Mouse (Mus musculus) lung, embryonic 14.5 days (tissue): ENCODE measurements at regions not wholly inside any gene's neighbourhood (a gene's known extent, or its start where the extent isn't known, plus 50 kb on each side); places are given as distances from the start of the nearest gene placed in this dataset.

Experiments used
- ATAC-seq: fragments of 200-750 bp; cut with Nextera tagmentation; 2 replicates; pipeline ENCODE4 v1.8.0; 2017; ENCODE audit warnings: mild to moderate bottlenecking, moderate TSS enrichment, moderate library complexity; ENCODE audit not compliant: insufficient read depth
- DNase-seq: peaks from one replicate; pipeline ENCODE4 v3.0.0-alpha.2; 2015
- H3K27ac ChIP-seq: fragments of 300-500 bp; sonication (generic); 2 replicates; pipeline ENCODE4 v1.5.1; 2014; ENCODE audit warnings: low read depth, mild to moderate bottlenecking, moderate library complexity
- H3K27me3 ChIP-seq: fragments of 300-500 bp; sonication (generic); 2 replicates; pipeline ENCODE4 v1.6.1; 2014; ENCODE audit warnings: low read length, control low read depth; ENCODE audit not compliant: insufficient read depth
- H3K36me3 ChIP-seq: fragments of 300-500 bp; sonication (generic); 2 replicates; pipeline ENCODE4 v1.6.1; 2014; ENCODE audit warnings: control low read depth; ENCODE audit not compliant: insufficient read depth
- H3K4me1 ChIP-seq: fragments of 300-500 bp; sonication (generic); 2 replicates; pipeline ENCODE4 v1.6.1; 2014; ENCODE audit warnings: antibody characterized with exemption, control low read depth; ENCODE audit not compliant: insufficient read depth
- H3K4me2 ChIP-seq: fragments of 300-500 bp; sonication (generic); 2 replicates; pipeline ENCODE4 v1.6.1; 2014; ENCODE audit warnings: mild to moderate bottlenecking
- H3K4me3 ChIP-seq: fragments of 300-500 bp; sonication (generic); 2 replicates; pipeline ENCODE4 v1.5.1; 2014; ENCODE audit warnings: low read depth, low read length
- H3K9ac ChIP-seq: fragments of 300-500 bp; sonication (generic); 2 replicates; pipeline ENCODE4 v1.6.1; 2014
- H3K9me3 ChIP-seq: fragments of 300-500 bp; sonication (generic); 2 replicates; pipeline ENCODE4 v1.6.1; 2016; ENCODE audit warnings: low read depth, low read length, control low read depth
- CTCF ChIP-seq: IDR thresholded peaks from 2 replicates; pipeline ENCODE4 v1.5.1; 2016; ENCODE audit warnings: antibody characterized with exemption, low read depth
- WGBS: fragments of 180-500 bp; shearing (Covaris S2); extraction: QIAGEN DNeasy Blood & Tissue Kit; methylation state at CpG from one replicate; pipeline ENCODE4 v1.1.7; 2014; 5-methylcytosine and 5-hydroxymethylcytosine counted together

DNA sequence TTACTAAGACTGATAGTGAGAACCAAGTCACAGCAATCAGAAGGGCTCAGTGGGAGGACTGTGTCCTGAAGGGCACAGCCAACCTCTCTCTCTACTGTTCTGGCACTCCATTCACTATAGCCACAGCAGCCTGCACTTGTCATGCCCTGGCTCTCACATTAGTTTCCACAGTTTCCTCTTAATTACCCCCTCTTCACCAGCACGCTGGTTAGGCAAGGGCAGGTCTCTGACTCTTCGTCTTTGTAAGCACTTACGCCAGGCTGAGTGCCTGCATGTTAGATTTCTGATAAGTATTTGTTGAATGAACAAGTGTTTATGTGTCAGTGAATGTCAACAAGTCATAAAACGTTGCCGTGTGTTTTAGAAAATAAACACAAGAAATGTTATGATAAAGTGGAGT is 116.2 kb upstream of the Lrig1 start:
- no peaks in the 10 kb centered on the region; the same call in 1 of the 2 replicates for H3K27me3 ChIP-seq
- H3K9ac ChIP-seq, result no peak overlapping the region
- no peak overlapping the region for H3K27ac ChIP-seq
- no peak overlapping the region for H3K4me2 ChIP-seq
- H3K36me3 ChIP-seq, result no peaks in the 10 kb centered on the region
- H3K4me3 ChIP-seq, result no peak overlapping the region
- no peak for ATAC-seq
- H3K4me1 ChIP-seq, result peaks cover 3% of the 10 kb centered on the region; the same call in 1 of the 2 replicates
- WGBS, result 18% methylated on average over 5 of the region's 5 CpGs
- no peak for TF ChIP-seq CTCF
- no peaks in the 10 kb centered on the region for H3K9me3 ChIP-seq
- no peak for DNase-seq

- Histone ChIP-seq H3K36me3 (no peaks in the 10 kb centered on the region), H3K9ac (no peak overlapping the region), H3K27me3 (no peaks in the 10 kb centered on the region; the same call in none of the 2 replicates), H3K9me3 (no peaks in the 10 kb centered on the region), H3K27ac (no peak overlapping the region), H3K4me2 (no peak overlapping the region), H3K4me3 (no peak overlapping the region), H3K4me1 (peaks cover 3% of the 10 kb centered on the region; the same call in 1 of the 2 replicates)
- no peak for TF ChIP-seq CTCF
- ATAC-seq (no peak), DNase-seq (no peak)
- 36% methylated on average over 3 of the region's 3 CpGs for WGBS
These were observed 114.8 kb upstream of the Lrig1 start for GRCm38 (mm10) chr6:94814711-94815110.

DNA sequence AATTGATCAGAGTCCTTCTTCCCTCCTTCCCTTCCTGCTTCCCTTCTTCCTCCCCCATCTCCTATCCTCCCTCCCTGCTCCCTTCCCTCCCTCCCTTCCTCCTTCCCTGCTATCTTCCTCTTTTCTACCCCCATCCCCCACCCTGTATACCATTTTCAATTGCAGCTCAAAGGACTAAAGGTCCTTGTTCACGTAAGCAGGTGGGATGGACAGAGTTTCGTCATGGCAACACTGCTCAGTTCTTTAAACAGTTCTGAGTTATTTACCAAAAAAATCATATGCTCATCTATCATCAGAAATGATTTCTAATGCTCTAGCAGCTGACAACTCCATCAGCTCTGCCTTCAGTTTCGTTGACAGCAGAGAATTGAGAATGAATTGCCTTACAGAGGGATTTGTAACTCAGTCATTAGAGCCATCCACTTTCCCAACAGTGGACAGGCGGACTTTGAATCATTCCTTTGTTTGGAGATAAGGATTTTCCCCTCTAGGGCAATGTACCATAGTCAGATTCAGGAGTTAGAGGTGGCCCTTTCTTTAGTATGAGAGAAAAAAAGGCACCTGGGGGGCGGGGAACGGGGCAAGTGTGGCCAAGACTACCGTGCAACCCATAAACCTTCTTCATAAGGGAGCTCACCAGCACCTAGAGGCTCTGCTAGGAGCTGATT is 113.7 kb upstream of the Lrig1 start:
- 48% methylated on average over 7 of the region's 7 CpGs for WGBS
- no peak for DNase-seq
- no peaks in the 10 kb centered on the region; the same call in none of the 2 replicates for H3K27me3 ChIP-seq
- ATAC-seq, result no peak
- H3K4me3 ChIP-seq, result no peak overlapping the region
- H3K36me3 ChIP-seq, result no peaks in the 10 kb centered on the region
- H3K27ac ChIP-seq, result no peak overlapping the region
- H3K9me3 ChIP-seq, result no peaks in the 10 kb centered on the region
- H3K9ac ChIP-seq, result no peak overlapping the region
- H3K4me2 ChIP-seq, result no peak overlapping the region
- H3K4me1 ChIP-seq, result no peaks in the 10 kb centered on the region; the same call in 1 of the 2 replicates
- TF ChIP-seq CTCF, result no peak

DNA sequence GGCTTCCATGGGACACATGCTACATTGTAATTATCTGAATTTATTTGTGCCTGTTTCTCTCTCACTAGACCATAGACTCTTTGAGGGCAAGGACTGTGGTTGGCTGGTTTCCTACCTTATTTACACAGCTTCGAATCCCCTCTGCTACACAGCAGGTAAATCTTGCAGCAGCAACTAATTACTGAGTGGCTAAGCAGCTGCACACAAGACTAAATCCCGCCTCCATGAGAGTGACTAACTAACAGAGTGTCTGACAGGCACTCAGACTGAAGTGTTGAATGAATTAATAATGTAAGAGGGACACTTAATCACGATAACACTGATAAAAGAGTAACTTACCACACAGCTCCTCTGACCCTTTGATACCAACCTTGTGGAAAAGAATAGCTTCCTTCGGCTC is 111.9 kb upstream of the Lrig1 start:
- H3K4me1 ChIP-seq, result no peaks in the 10 kb centered on the region
- H3K9ac ChIP-seq, result no peak overlapping the region
- TF ChIP-seq CTCF, result no peak
- WGBS, result 20% methylated on average over 4 of the region's 4 CpGs
- ATAC-seq (no peak), DNase-seq (no peak)
- H3K9me3 ChIP-seq, result no peaks in the 10 kb centered on the region
- no peak overlapping the region for H3K27ac ChIP-seq
- H3K36me3 ChIP-seq, result no peaks in the 10 kb centered on the region
- H3K4me2 ChIP-seq, result no peak overlapping the region
- no peak overlapping the region for H3K4me3 ChIP-seq
- H3K27me3 ChIP-seq, result no peaks in the 10 kb centered on the region; the same call in 1 of the 2 replicates

DNA sequence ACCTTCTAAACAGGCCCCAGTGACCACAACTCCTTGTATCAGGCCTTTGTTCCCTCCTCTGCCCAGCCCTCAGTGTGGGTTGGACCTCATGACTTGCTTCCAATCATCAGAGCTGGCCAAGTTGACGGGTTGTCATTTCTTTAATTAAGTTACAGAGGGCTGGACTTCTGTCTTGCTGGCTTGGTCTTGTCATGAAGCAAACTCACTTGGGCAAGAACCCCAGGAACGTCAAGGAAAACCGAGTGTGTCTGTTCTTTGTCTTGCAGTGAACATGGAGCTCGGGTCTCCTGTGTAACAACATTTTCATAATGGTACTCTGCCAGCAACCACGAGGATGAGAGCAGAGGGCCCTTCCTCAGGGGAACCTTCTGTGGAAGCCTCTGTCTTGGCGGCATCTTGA is 107.3 kb upstream of the Lrig1 start:
- ATAC-seq, result no peak
- TF ChIP-seq CTCF, result no peak
- 76% methylated on average over 6 of the region's 6 CpGs for WGBS
- no peak overlapping the region for H3K4me3 ChIP-seq
- H3K4me1 ChIP-seq, result peaks cover 9% of the 10 kb centered on the region; the same call in 1 of the 2 replicates
- H3K9ac ChIP-seq, result no peak overlapping the region
- no peaks in the 10 kb centered on the region; the same call in 1 of the 2 replicates for H3K27me3 ChIP-seq
- H3K36me3 ChIP-seq, result no peaks in the 10 kb centered on the region
- H3K27ac ChIP-seq, result no peak overlapping the region
- DNase-seq, result no peak
- H3K9me3 ChIP-seq, result no peaks in the 10 kb centered on the region
- no peak overlapping the region for H3K4me2 ChIP-seq

GRCm38 (mm10) chr6:94806481-94807160 is 106.7 kb upstream of the Lrig1 start:
- no peak; the same call in 1 of the 2 replicates for ATAC-seq
- peaks cover 9% of the 10 kb centered on the region; the same call in 1 of the 2 replicates for H3K4me1 ChIP-seq
- no peaks in the 10 kb centered on the region; the same call in 1 of the 2 replicates for H3K27me3 ChIP-seq
- H3K9me3 ChIP-seq, result no peaks in the 10 kb centered on the region
- 33% methylated on average over 12 of the region's 12 CpGs for WGBS
- H3K27ac ChIP-seq, result no peak overlapping the region
- peak; percentile 9 for DNase-seq
- no peak overlapping the region for H3K9ac ChIP-seq
- no peak overlapping the region for H3K4me2 ChIP-seq
- H3K36me3 ChIP-seq, result no peaks in the 10 kb centered on the region
- TF ChIP-seq CTCF, result no peak
- H3K4me3 ChIP-seq, result no peak overlapping the region

DNA sequence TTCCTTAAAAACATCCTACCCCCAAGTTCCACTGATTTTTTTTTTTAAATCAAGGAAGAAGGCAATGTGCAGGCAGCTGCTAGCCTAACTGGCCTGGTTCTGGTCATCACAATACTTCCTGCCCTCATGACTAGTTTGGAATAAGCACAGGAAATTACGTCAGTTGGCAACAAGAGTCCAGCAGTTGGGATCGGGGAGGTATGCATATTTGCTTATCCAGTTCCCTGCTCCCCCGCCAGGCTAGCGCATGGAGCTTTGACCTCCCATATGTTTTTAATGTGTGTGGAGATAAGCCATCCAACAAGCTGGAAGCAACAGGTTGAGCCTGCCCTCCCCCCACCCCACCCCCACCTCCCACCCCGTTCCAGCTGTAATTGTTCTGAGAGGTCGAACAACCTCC is 105.7 kb upstream of the Lrig1 start:
- WGBS, result 17% methylated on average over 6 of the region's 6 CpGs

More for the DNA sequence above, 105.7 kb upstream of the Lrig1 start:
- Histone ChIP-seq H3K9ac (no peak overlapping the region), H3K36me3 (no peaks in the 10 kb centered on the region), H3K4me3 (no peak overlapping the region), H3K4me2 (no peak overlapping the region), H3K9me3 (no peaks in the 10 kb centered on the region), H3K27ac (no peak overlapping the region), H3K27me3 (no peaks in the 10 kb centered on the region; the same call in 1 of the 2 replicates), H3K4me1 (peaks cover 9% of the 10 kb centered on the region; the same call in 1 of the 2 replicates)
- DNase-seq, result peak; percentile 69
- no peak for TF ChIP-seq CTCF
- ATAC-seq, result no peak
